Comparison of ENCODE assay signal across 8 mouse cellular contexts in the genomic region with DNA sequence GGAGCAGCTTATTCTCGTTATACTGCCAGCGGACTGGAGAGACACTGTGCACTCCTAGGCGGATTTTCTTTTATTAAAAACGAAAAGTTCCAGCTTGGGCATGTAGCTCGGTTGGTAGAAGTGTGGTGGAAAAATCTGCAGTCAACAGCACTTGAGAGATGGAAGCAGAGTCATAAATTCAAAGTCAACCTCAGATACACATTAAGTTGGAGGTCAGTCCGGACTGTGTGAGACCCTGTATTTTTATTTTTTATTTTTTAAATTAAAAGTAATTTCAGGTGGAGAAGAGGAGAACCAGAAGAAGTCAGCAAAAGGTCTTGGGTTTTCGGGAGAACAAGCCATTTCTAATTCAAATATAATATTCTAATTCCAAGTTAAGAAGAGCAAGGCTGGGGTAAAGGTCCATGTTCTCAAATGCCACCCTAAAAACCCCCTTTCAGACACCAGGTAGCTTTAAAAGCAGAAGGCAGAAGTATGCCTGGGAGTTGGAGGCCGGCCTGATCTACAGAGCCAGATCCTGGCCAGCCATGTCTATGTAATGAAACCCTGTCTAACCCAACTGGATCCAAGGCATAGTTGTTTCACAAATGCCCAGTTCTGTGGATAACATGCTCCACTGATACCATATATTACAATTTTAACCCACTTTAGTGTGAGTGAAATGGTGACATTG. TPM values are rescaled to one million over a fixed set of nuclear protein-coding genes. Genes with fewer than 3 reads are reported as not detected.
A peak's percentile ranks its signal among the peaks of the same experiment; 100 is the strongest.
DNase-seq lines count a peak whose midpoint lies in the region; ATAC-seq and TF ChIP-seq lines count a peak whose summit lies in the region.

No protein-coding gene starts in this region.

- peak overlapping the region; percentile 91 for H3K4me2 ChIP-seq in lung, embryonic 14.5 days
- peak overlapping the region; percentile 61 for H3K4me2 ChIP-seq in embryonic facial prominence, embryonic 14.5 days (ENCODE audit: low read depth, low read length)
- H3K4me2 ChIP-seq in intestine, postnatal 0 days (replicated peaks; ENCODE audit: low read depth), result peak overlapping the region; percentile 76
- H3K4me2 ChIP-seq in neural tube, embryonic 15.5 days, result peak overlapping the region; percentile 76

- WGBS in lung, embryonic 14.5 days, result 29% methylated on average over 8 of the region's 8 CpGs
- 31% methylated on average over 8 of the region's 8 CpGs for WGBS in embryonic facial prominence, embryonic 14.5 days
- WGBS in intestine, postnatal 0 days, result 21% methylated on average over 8 of the region's 8 CpGs
- WGBS in neural tube, embryonic 15.5 days, result 34% methylated on average over 8 of the region's 8 CpGs

- H3K27ac ChIP-seq in lung, embryonic 14.5 days (ENCODE audit: low read depth), result peak overlapping the region; percentile 96
- H3K27ac ChIP-seq in embryonic facial prominence, embryonic 14.5 days (replicated peaks; ENCODE audit: low read depth, low read length), result peak overlapping the region; percentile 90
- H3K27ac ChIP-seq in intestine, postnatal 0 days (ENCODE audit: low read depth, low read length), result peak overlapping the region; percentile 90
- H3K27ac ChIP-seq in neural tube, embryonic 15.5 days (replicated peaks), result peak overlapping the region; percentile 93

- no peak for DNase-seq in lung, embryonic 14.5 days
- DNase-seq in lung, postnatal 25 days (ENCODE audit: low spot score), result no peak
- DNase-seq in embryonic facial prominence, embryonic 14.5 days (ENCODE audit: low spot score), result no peak
- no peak for DNase-seq in adrenal gland, postnatal 14 days
- DNase-seq in cerebellum, adult 9-10 months, result no peak

- no peaks in the 10 kb centered on the region for H3K36me3 ChIP-seq in lung, embryonic 14.5 days (ENCODE audit: insufficient read depth)
- no peaks in the 10 kb centered on the region for H3K36me3 ChIP-seq in embryonic facial prominence, embryonic 14.5 days (ENCODE audit: control insufficient read depth, insufficient read depth, low read length)
- no peaks in the 10 kb centered on the region for H3K36me3 ChIP-seq in intestine, postnatal 0 days (ENCODE audit: control insufficient read depth, insufficient read depth)
- H3K36me3 ChIP-seq in neural tube, embryonic 15.5 days, result no peaks in the 10 kb centered on the region

- peak overlapping the region; percentile 86 for H3K9ac ChIP-seq in lung, embryonic 14.5 days
- peak overlapping the region; percentile 92 for H3K9ac ChIP-seq in embryonic facial prominence, embryonic 14.5 days (ENCODE audit: low read depth, low read length)
- H3K9ac ChIP-seq in intestine, postnatal 0 days (ENCODE audit: low read depth, low read length), result peak overlapping the region; percentile 90; the same call in 1 of the 2 replicates
- H3K9ac ChIP-seq in neural tube, embryonic 15.5 days (replicated peaks), result peak overlapping the region; percentile 67

- peak; percentile 0; the same call in 1 of the 2 replicates for ATAC-seq in lung, embryonic 14.5 days (ENCODE audit: insufficient read depth)
- ATAC-seq in embryonic facial prominence, embryonic 14.5 days (ENCODE audit: low read depth), result no peak
- 0 out of 2 replicates have a peak, but pooled peaks have one; percentile 0 for ATAC-seq in intestine, postnatal 0 days
- no peak for ATAC-seq in neural tube, embryonic 15.5 days (ENCODE audit: low FRiP score)
- no peak for ATAC-seq in activated CD4-positive, CD25-positive, alpha-beta regulatory T cell, adult 4 months

- peak overlapping the region; percentile 85 for H3K4me3 ChIP-seq in lung, embryonic 14.5 days (ENCODE audit: low read depth, low read length)
- peak overlapping the region; percentile 93 for H3K4me3 ChIP-seq in embryonic facial prominence, embryonic 14.5 days (ENCODE audit: low read depth, low read length)
- H3K4me3 ChIP-seq in intestine, postnatal 0 days (ENCODE audit: low read depth, low read length), result peak overlapping the region; percentile 82
- H3K4me3 ChIP-seq in neural tube, embryonic 15.5 days (replicated peaks), result peak overlapping the region; percentile 90

- TF ChIP-seq CTCF in lung, embryonic 14.5 days (IDR thresholded peaks at IDR 0.05; ENCODE audit: low read depth), result no peak
- no peak for TF ChIP-seq CTCF in intestine, postnatal 0 days (IDR thresholded peaks at IDR 0.05; ENCODE audit: low read depth)

- no peaks in the 10 kb centered on the region for H3K27me3 ChIP-seq in lung, embryonic 14.5 days (ENCODE audit: insufficient read depth, low read length)
- no peaks in the 10 kb centered on the region for H3K27me3 ChIP-seq in embryonic facial prominence, embryonic 14.5 days (replicated peaks; ENCODE audit: control insufficient read depth, insufficient read depth, low read length)
- no peaks in the 10 kb centered on the region for H3K27me3 ChIP-seq in intestine, postnatal 0 days (replicated peaks; ENCODE audit: control insufficient read depth, insufficient read depth, low read length)
- H3K27me3 ChIP-seq in neural tube, embryonic 15.5 days (replicated peaks), result no peaks in the 10 kb centered on the region

- no peaks in the 10 kb centered on the region for H3K9me3 ChIP-seq in lung, embryonic 14.5 days (ENCODE audit: low read depth, low read length)
- H3K9me3 ChIP-seq in embryonic facial prominence, embryonic 14.5 days (ENCODE audit: control insufficient read depth, low read length), result no peaks in the 10 kb centered on the region
- no peaks in the 10 kb centered on the region for H3K9me3 ChIP-seq in intestine, postnatal 0 days (ENCODE audit: control insufficient read depth)
- no peaks in the 10 kb centered on the region for H3K9me3 ChIP-seq in neural tube, embryonic 15.5 days (replicated peaks)

- H3K4me1 ChIP-seq in lung, embryonic 14.5 days (ENCODE audit: insufficient read depth), result peaks cover 5% of the 10 kb centered on the region; the same call in 1 of the 2 replicates
- H3K4me1 ChIP-seq in embryonic facial prominence, embryonic 14.5 days (ENCODE audit: control insufficient read depth, insufficient read depth, low read length), result peaks cover 16% of the 10 kb centered on the region
- 0 out of 2 replicates have a peak, but pooled peaks cover 13% of the 10 kb centered on the region for H3K4me1 ChIP-seq in intestine, postnatal 0 days (replicated peaks; ENCODE audit: control insufficient read depth, insufficient read depth, low read length)
- H3K4me1 ChIP-seq in neural tube, embryonic 15.5 days, result peaks cover 31% of the 10 kb centered on the region

RNA-seq across cellular contexts. Expression of a gene that starts 0.8 kb away (rescaled TPM):
- polyA plus RNA-seq in lung, embryonic 14.5 days (2014; fragmentation: Nextera tagmentation; extraction: Ambion mirVana), result 56.5 and 69.5 TPM in 2 replicates
- 36.2 and 40.9 TPM in 2 replicates for polyA plus RNA-seq in embryonic facial prominence, embryonic 14.5 days (2014; fragmentation: Nextera tagmentation; extraction: Ambion mirVana)
- 99.6 and 108 TPM in 2 replicates for polyA plus RNA-seq in intestine, postnatal 0 days (2015; fragmentation: Nextera tagmentation; extraction: Ambion mirVana)
- polyA plus RNA-seq in neural tube, embryonic 15.5 days (2015; fragmentation: Nextera tagmentation; extraction: Ambion mirVana), result 94.2 and 105 TPM in 2 replicates
- 30.3 and 33.5 TPM in 2 replicates for total RNA-seq in adrenal gland, postnatal 14 days (2021)
- 10 to 100 TPM; 15.4 to 25.2 TPM for polyA plus RNA-seq in activated CD4-positive, CD25-positive, alpha-beta regulatory T cell, adult 4 months (2017; shearing (Covaris generic))

RNA-seq across cellular contexts. Expression of a gene that starts 48.5 kb away (rescaled TPM):
- polyA plus RNA-seq in lung, embryonic 14.5 days (2014; fragmentation: Nextera tagmentation; extraction: Ambion mirVana), result 4.3 and 6.1 TPM in 2 replicates
- polyA plus RNA-seq in embryonic facial prominence, embryonic 14.5 days (2014; fragmentation: Nextera tagmentation; extraction: Ambion mirVana), result 4.2 and 5.6 TPM in 2 replicates
- 63.0 and 71.8 TPM in 2 replicates for polyA plus RNA-seq in intestine, postnatal 0 days (2015; fragmentation: Nextera tagmentation; extraction: Ambion mirVana)
- 3.6 and 6.0 TPM in 2 replicates for polyA plus RNA-seq in neural tube, embryonic 15.5 days (2015; fragmentation: Nextera tagmentation; extraction: Ambion mirVana)
- total RNA-seq in adrenal gland, postnatal 14 days (2021), result 3.0 and 5.2 TPM in 2 replicates
- under 1 TPM in 1 of 2 experiments, not detected in 1; 0.42 TPM for polyA plus RNA-seq in activated CD4-positive, CD25-positive, alpha-beta regulatory T cell, adult 4 months (2017; shearing (Covaris generic))

RNA-seq across cellular contexts. Expression of a gene that starts 57.8 kb away (rescaled TPM):
- 1.3 and 1.5 TPM in 2 replicates for polyA plus RNA-seq in lung, embryonic 14.5 days (2014; fragmentation: Nextera tagmentation; extraction: Ambion mirVana)
- polyA plus RNA-seq in embryonic facial prominence, embryonic 14.5 days (2014; fragmentation: Nextera tagmentation; extraction: Ambion mirVana), result 1.2 and 1.3 TPM in 2 replicates
- polyA plus RNA-seq in intestine, postnatal 0 days (2015; fragmentation: Nextera tagmentation; extraction: Ambion mirVana), result 0.85 and 1.6 TPM in 2 replicates
- 0.61 and 0.96 TPM in 2 replicates for polyA plus RNA-seq in neural tube, embryonic 15.5 days (2015; fragmentation: Nextera tagmentation; extraction: Ambion mirVana)
- total RNA-seq in adrenal gland, postnatal 14 days (2021), result 8.7 and 10.1 TPM in 2 replicates
- under 1 TPM; 0.19 to 0.51 TPM for polyA plus RNA-seq in activated CD4-positive, CD25-positive, alpha-beta regulatory T cell, adult 4 months (2017; shearing (Covaris generic))

RNA-seq across cellular contexts. Expression of a gene that starts 58.0 kb away (rescaled TPM):
- polyA plus RNA-seq in lung, embryonic 14.5 days (2014; fragmentation: Nextera tagmentation; extraction: Ambion mirVana), result 6.6 and 6.9 TPM in 2 replicates
- 9.9 and 10.1 TPM in 2 replicates for polyA plus RNA-seq in embryonic facial prominence, embryonic 14.5 days (2014; fragmentation: Nextera tagmentation; extraction: Ambion mirVana)
- polyA plus RNA-seq in intestine, postnatal 0 days (2015; fragmentation: Nextera tagmentation; extraction: Ambion mirVana), result 17.8 and 18.9 TPM in 2 replicates
- polyA plus RNA-seq in neural tube, embryonic 15.5 days (2015; fragmentation: Nextera tagmentation; extraction: Ambion mirVana), result 7.7 and 8.7 TPM in 2 replicates
- total RNA-seq in adrenal gland, postnatal 14 days (2021), result 7.4 and 7.8 TPM in 2 replicates
- 1 to 10 TPM; 4.0 to 7.2 TPM for polyA plus RNA-seq in activated CD4-positive, CD25-positive, alpha-beta regulatory T cell, adult 4 months (2017; shearing (Covaris generic))

Comparison
In these comparisons a context has a peak if more than half of its experiments do, and no peak if none do; other contexts are left out.
1. ATAC-seq: peak in lung, embryonic 14.5 days (single experiment) and intestine, postnatal 0 days (single experiment); none in embryonic facial prominence, embryonic 14.5 days (single experiment), neural tube, embryonic 15.5 days (single experiment) and activated CD4-positive, CD25-positive, alpha-beta regulatory T cell, adult 4 months (single experiment).
2. Peak in every context shown above with its lines, with median percentiles within 50 percentile points of each other: H3K27ac ChIP-seq, H3K4me2 ChIP-seq, H3K4me3 ChIP-seq and H3K9ac ChIP-seq.